Mouse (Mus musculus): ENCODE results near the gene Fam161b.

- TF ChIP-seq CTCF (IDR thresholded peaks at IDR 0.05; ENCODE audit: control insufficient read depth, insufficient read depth, insufficient replicate concordance, low read depth, low read length) (no peak), POLR2A (IDR thresholded peaks at IDR 0.05; ENCODE audit: control insufficient read depth, low read depth, low read length) (no peak)
Observed at GRCm38 (mm10) chr12:84398629-84399028, 37.0 kb upstream of the Fam161b start.
